Mouse (Mus musculus): ENCODE data around the gene Ifna9.
"Not testable (repeated sequence)": the region's sequence is repeated elsewhere in the genome, so short reads cannot be mapped to it uniquely, and the experiment has no call there.

Ifna9 gene

DNA sequence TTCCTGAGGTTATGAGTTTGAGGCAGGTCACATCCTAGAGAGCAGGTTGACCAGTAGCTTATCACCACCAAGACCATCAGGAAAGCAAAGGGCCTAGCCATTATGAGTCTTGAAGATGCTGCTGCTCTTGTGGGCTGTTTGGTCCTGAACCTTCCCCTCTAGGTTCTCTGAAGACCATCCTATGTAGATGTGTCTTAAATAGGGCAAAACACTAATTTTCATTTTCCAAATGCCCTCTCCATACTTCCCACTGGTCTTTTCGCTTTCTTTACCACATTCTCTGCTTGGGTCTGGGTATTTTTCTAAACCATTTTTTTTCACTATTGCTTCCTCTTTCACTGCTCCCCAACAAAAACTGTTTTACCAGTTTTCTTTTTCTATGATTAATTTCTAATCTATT is at the start of gene Ifna9:
Gene Ifna9 (minus strand): TSS at position 101 of the 400 bp plus-strand sequence.
- DNase-seq (ENCODE audit: low read depth), result no peak

- DNase-seq (ENCODE audit: low read depth), result peak; percentile 100
These were observed 49.1 kb upstream of the Ifna9 start for GRCm38 (mm10) chr4:88641077-88641831.

- DNase-seq (ENCODE audit: low read depth), result no peak
These were observed 48.5 kb upstream of the Ifna9 start for GRCm38 (mm10) chr4:88640704-88641076.

DNA sequence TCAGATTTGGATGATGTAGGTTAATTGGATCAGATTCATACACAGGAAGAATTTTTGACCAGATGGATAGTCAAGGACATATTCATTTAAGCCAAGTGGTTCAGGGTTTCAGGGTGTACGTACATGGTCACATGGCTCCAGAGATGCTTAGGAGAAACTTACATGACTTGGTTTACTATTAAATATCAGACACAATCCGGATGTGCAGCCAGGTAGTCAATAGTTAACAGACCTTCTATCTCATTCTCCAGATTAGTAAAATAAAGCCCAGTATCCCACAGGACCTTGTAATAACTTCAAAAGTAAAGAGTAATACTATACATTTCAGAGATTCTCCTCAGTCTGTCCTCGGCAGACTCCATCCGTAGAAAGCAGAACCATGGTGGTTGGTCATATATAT is 42.1 kb upstream of the Ifna9 start, which contains the start of gene C87499:
Gene C87499 (minus strand): TSS at position 101 of the 400 bp plus-strand sequence.
- DNase-seq (ENCODE audit: low read depth), result no peak

- no peak for DNase-seq (ENCODE audit: low read depth)
These were observed 11.1 kb upstream of the Ifna9 start, which contains the start of gene Ifna12 for GRCm38 (mm10) chr4:88603276-88603675. Ifna12 (minus strand) TSS chr4:88603376.

GRCm38 (mm10) chr4:88571698-88572097 is 20.5 kb downstream of the Ifna9 start, which contains the start of gene Ifna14:
Ifna14 (minus strand) TSS chr4:88571798.
- no peak for DNase-seq (ENCODE audit: low read depth)

GRCm38 (mm10) chr4:88561791-88562190 is 30.4 kb downstream of the Ifna9 start:
- no peak for DNase-seq (ENCODE audit: low read depth)

DNA sequence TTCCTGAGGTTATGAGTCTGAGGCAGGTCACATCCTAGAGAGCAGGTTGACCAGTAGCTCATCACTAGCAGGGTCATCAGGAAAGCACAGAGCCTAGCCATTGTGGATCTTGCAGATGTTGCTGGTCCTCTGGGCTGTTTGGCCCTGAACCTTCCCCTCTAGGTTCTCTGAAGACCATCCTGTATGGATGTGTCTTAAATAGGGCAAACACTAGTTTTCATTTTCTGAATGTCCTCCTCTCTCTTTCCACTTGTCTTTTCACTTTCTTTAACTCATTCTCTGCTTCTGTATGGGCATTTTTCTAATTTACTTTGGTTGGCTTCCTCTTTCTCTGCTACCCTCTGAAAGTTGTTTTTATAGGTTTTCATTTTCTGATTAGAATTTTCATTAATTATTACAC is 34.0 kb downstream of the Ifna9 start, which contains the start of gene Ifna15:
Gene Ifna15 (minus strand): TSS at position 101 of the 400 bp plus-strand sequence.
- DNase-seq (ENCODE audit: low read depth), result not testable (repeated sequence)

DNA sequence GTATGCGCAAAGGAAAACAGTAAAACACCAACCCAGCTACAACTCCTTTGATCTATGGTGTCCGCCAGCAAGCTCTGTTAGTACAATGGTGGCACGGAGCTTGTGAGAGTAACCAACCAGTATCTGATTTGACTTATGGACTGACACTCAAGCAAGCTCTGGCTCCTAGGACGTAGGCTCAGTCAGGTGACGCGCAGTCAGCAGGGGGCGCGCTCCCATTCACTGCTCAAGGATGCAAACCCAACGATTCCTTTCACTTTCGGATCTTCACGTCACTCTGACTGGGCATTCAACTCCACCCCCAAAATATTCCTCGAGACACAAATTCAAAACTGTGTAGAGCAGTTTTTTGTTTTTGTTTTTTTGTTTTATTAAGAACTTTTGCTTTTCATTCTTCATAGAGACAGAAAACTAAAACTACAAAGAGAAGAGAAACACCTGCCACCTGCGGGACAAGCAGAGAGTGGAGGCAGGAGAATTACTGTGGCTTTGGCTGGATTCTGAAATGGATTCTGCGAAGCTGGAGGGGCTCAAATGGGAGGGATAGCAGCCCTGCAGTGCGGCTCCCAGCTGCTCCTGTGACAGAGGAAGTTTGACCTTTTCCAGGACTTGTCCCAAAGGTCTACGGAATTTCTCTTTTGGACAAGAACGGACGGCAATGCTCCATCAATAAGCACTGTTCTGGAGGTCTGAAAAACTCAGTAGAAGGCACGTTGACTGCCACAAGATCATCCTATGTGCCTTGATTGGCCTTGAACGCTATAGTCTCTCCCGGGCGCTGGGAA is 41.8 kb downstream of the Ifna9 start:
- peak; percentile 97 for DNase-seq (ENCODE audit: low read depth)

DNA sequence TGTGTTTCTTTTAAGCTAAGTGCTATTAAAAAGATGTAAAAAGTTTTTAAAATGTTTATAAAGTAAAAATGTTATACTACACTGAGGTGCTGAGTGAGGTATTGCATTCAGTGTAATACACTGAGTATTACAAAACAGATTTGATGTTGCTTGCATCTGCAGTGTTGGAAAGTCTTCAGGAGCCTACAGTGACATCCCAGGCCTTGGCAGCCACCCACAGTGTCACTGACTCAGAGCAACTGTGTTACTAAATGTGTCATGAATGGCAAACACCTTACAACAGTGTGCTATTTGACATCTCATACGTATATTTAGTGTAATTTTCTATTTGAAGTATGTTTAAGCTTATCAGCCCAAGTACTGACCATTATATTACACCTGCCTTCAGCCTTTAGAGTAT is 44.2 kb downstream of the Ifna9 start:
- no peak for DNase-seq (ENCODE audit: low read depth)

- DNase-seq (ENCODE audit: low read depth), result peak; percentile 93
These were observed 48.4 kb downstream of the Ifna9 start for GRCm38 (mm10) chr4:88543649-88544234.
